8 mouse cellular contexts compared by ENCODE assay signal in genomic region chr2:25240723-25241437, GRCm38 (mm10). TPM values are rescaled to one million over a fixed set of nuclear protein-coding genes. Genes with fewer than 3 reads are reported as not detected.
A peak's percentile ranks its signal among the peaks of the same experiment; 100 is the strongest.
DNase-seq lines count a peak whose midpoint lies in the region; ATAC-seq and TF ChIP-seq lines count a peak whose summit lies in the region.

No protein-coding gene starts in this region.

- ATAC-seq in intestine, postnatal 0 days, result peak; percentile 61
- ATAC-seq in limb, embryonic 12.5 days (ENCODE audit: insufficient number of reproducible peaks, insufficient read depth, low FRiP score, low TSS enrichment, low read depth), result peak; percentile 79
- peak; percentile 72 for ATAC-seq in midbrain, embryonic 11.5 days (ENCODE audit: low FRiP score)

- peak overlapping the region; percentile 55 for H3K27ac ChIP-seq in intestine, postnatal 0 days (ENCODE audit: low read depth, low read length)
- no peak overlapping the region for H3K27ac ChIP-seq in limb, embryonic 12.5 days
- no peak overlapping the region for H3K27ac ChIP-seq in midbrain, embryonic 11.5 days (ENCODE audit: low read depth, low read length)

- WGBS in intestine, postnatal 0 days, result under 1% methylated on average over 29 of the region's 29 CpGs
- 2% methylated on average over 29 of the region's 29 CpGs for WGBS in limb, embryonic 12.5 days
- WGBS in midbrain, embryonic 11.5 days, result 1% methylated on average over 29 of the region's 29 CpGs

- peak overlapping the region; percentile 49 for H3K4me3 ChIP-seq in intestine, postnatal 0 days (ENCODE audit: low read depth, low read length)
- H3K4me3 ChIP-seq in limb, embryonic 12.5 days (replicated peaks), result peak overlapping the region; percentile 56
- peak overlapping the region; percentile 43 for H3K4me3 ChIP-seq in midbrain, embryonic 11.5 days (ENCODE audit: low read depth, low read length)

- no peaks in the 10 kb centered on the region for H3K9me3 ChIP-seq in intestine, postnatal 0 days (ENCODE audit: control insufficient read depth)
- no peaks in the 10 kb centered on the region for H3K9me3 ChIP-seq in limb, embryonic 12.5 days
- H3K9me3 ChIP-seq in midbrain, embryonic 11.5 days (ENCODE audit: control insufficient read depth, low read length), result no peaks in the 10 kb centered on the region

- peaks cover 9% of the 10 kb centered on the region for H3K4me1 ChIP-seq in intestine, postnatal 0 days (replicated peaks; ENCODE audit: control insufficient read depth, insufficient read depth, low read length)
- peaks cover 24% of the 10 kb centered on the region for H3K4me1 ChIP-seq in limb, embryonic 12.5 days (replicated peaks)
- H3K4me1 ChIP-seq in midbrain, embryonic 11.5 days (ENCODE audit: control insufficient read depth, insufficient read depth, low read length), result peaks cover 18% of the 10 kb centered on the region

- H3K4me2 ChIP-seq in intestine, postnatal 0 days (replicated peaks; ENCODE audit: low read depth), result peak overlapping the region; percentile 93
- H3K4me2 ChIP-seq in limb, embryonic 12.5 days, result peak overlapping the region; percentile 96
- peak overlapping the region; percentile 63 for H3K4me2 ChIP-seq in midbrain, embryonic 11.5 days

- no peak for TF ChIP-seq CTCF in intestine, postnatal 0 days (IDR thresholded peaks at IDR 0.05; ENCODE audit: low read depth)

- 0 out of 2 replicates have a peak, but pooled peaks cover 3% of the 10 kb centered on the region for H3K27me3 ChIP-seq in intestine, postnatal 0 days (replicated peaks; ENCODE audit: control insufficient read depth, insufficient read depth, low read length)
- peaks cover 64% of the 10 kb centered on the region for H3K27me3 ChIP-seq in limb, embryonic 12.5 days
- H3K27me3 ChIP-seq in midbrain, embryonic 11.5 days (ENCODE audit: control insufficient read depth, insufficient read depth, low read length), result peaks cover 6% of the 10 kb centered on the region

- DNase-seq in A20 (ENCODE audit: low read depth, low spot score), result peak; percentile 84
- DNase-seq in adrenal gland, adult 2 months, result peak; percentile 86
- DNase-seq in embryo, embryonic 11.5 days (ENCODE audit: low read depth, low spot score), result peak; percentile 59
- DNase-seq in heart, adult 11 months, result peak; percentile 98
- DNase-seq in midbrain, embryonic 11.5 days (ENCODE audit: low spot score, missing footprints), result peak; percentile 96
- DNase-seq in skeletal muscle tissue, adult 2 months (ENCODE audit: low read depth, low spot score), result peak; percentile 46

- no peaks in the 10 kb centered on the region; the same call in 1 of the 2 replicates for H3K36me3 ChIP-seq in intestine, postnatal 0 days (ENCODE audit: control insufficient read depth, insufficient read depth)
- H3K36me3 ChIP-seq in limb, embryonic 12.5 days, result peaks cover 8% of the 10 kb centered on the region; the same call in 1 of the 2 replicates
- no peaks in the 10 kb centered on the region for H3K36me3 ChIP-seq in midbrain, embryonic 11.5 days (ENCODE audit: control insufficient read depth, insufficient read depth, low read length)

- peak overlapping the region; percentile 13; the same call in 1 of the 2 replicates for H3K9ac ChIP-seq in intestine, postnatal 0 days (ENCODE audit: low read depth, low read length)
- H3K9ac ChIP-seq in limb, embryonic 12.5 days (replicated peaks), result peak overlapping the region; percentile 38; the same call in 1 of the 2 replicates
- H3K9ac ChIP-seq in midbrain, embryonic 11.5 days (ENCODE audit: low read length), result peak overlapping the region; percentile 17

RNA-seq across cellular contexts. Expression of gene Rnf208, which starts 1.2 kb away (rescaled TPM):
- total RNA-seq in adrenal gland, adult 2 months (2021), result 1 to 10 TPM; 6.7 to 8.5 TPM
- polyA plus RNA-seq in adrenal gland, adult 2 months (2012; rRNA removed), result 25.8 and 36.4 TPM in 2 replicates
- polyA plus RNA-seq in intestine, postnatal 0 days (2015; fragmentation: Nextera tagmentation; extraction: Ambion mirVana), result 51.9 and 59.4 TPM in 2 replicates
- polyA plus RNA-seq in limb, embryonic 12.5 days (2016; fragmentation: Nextera tagmentation; extraction: Ambion mirVana), result 6.5 and 7.2 TPM in 2 replicates
- polyA plus RNA-seq in midbrain, embryonic 11.5 days (2014; fragmentation: Nextera tagmentation; extraction: Ambion mirVana), result 24.4 and 26.9 TPM in 2 replicates

RNA-seq across cellular contexts. Expression of gene Cysrt1, which starts 1.4 kb away (rescaled TPM):
- not detected for total RNA-seq in adrenal gland, adult 2 months (2021)
- polyA plus RNA-seq in adrenal gland, adult 2 months (2012; rRNA removed), result 0.12 TPM in 1 of 2 replicates, not detected in the other
- 16.5 and 20.7 TPM in 2 replicates for polyA plus RNA-seq in intestine, postnatal 0 days (2015; fragmentation: Nextera tagmentation; extraction: Ambion mirVana)
- 0.26 TPM in 1 of 2 replicates, not detected in the other for polyA plus RNA-seq in limb, embryonic 12.5 days (2016; fragmentation: Nextera tagmentation; extraction: Ambion mirVana)
- polyA plus RNA-seq in midbrain, embryonic 11.5 days (2014; fragmentation: Nextera tagmentation; extraction: Ambion mirVana), result 0.32 TPM in 1 of 2 replicates, not detected in the other

RNA-seq across cellular contexts. Expression of gene Rnf224, which starts 4.3 kb away (rescaled TPM):
- not detected for total RNA-seq in adrenal gland, adult 2 months (2021)
- polyA plus RNA-seq in adrenal gland, adult 2 months (2012; rRNA removed), result not detected in 2 replicates
- 0.09 and 0.25 TPM in 2 replicates for polyA plus RNA-seq in intestine, postnatal 0 days (2015; fragmentation: Nextera tagmentation; extraction: Ambion mirVana)
- not detected in 2 replicates for polyA plus RNA-seq in limb, embryonic 12.5 days (2016; fragmentation: Nextera tagmentation; extraction: Ambion mirVana)
- not detected in 2 replicates for polyA plus RNA-seq in midbrain, embryonic 11.5 days (2014; fragmentation: Nextera tagmentation; extraction: Ambion mirVana)

RNA-seq across cellular contexts. Expression of gene AL732309.1, which starts 5.8 kb away (rescaled TPM):
- 1 to 10 TPM; 3.1 to 3.2 TPM for total RNA-seq in adrenal gland, adult 2 months (2021)
- polyA plus RNA-seq in adrenal gland, adult 2 months (2012; rRNA removed), result 21.7 and 22.6 TPM in 2 replicates
- 10.4 and 12.3 TPM in 2 replicates for polyA plus RNA-seq in intestine, postnatal 0 days (2015; fragmentation: Nextera tagmentation; extraction: Ambion mirVana)
- 5.5 and 5.7 TPM in 2 replicates for polyA plus RNA-seq in limb, embryonic 12.5 days (2016; fragmentation: Nextera tagmentation; extraction: Ambion mirVana)
- 3.3 and 4.1 TPM in 2 replicates for polyA plus RNA-seq in midbrain, embryonic 11.5 days (2014; fragmentation: Nextera tagmentation; extraction: Ambion mirVana)

RNA-seq across cellular contexts. Expression of gene Slc34a3, which starts 6.7 kb away (rescaled TPM):
- not detected for total RNA-seq in adrenal gland, adult 2 months (2021)
- not detected in 2 replicates for polyA plus RNA-seq in adrenal gland, adult 2 months (2012; rRNA removed)
- polyA plus RNA-seq in intestine, postnatal 0 days (2015; fragmentation: Nextera tagmentation; extraction: Ambion mirVana), result 34.0 and 37.6 TPM in 2 replicates
- polyA plus RNA-seq in limb, embryonic 12.5 days (2016; fragmentation: Nextera tagmentation; extraction: Ambion mirVana), result not detected in 2 replicates
- polyA plus RNA-seq in midbrain, embryonic 11.5 days (2014; fragmentation: Nextera tagmentation; extraction: Ambion mirVana), result not detected in 2 replicates

Comparison
In these comparisons a context has a peak if more than half of its experiments do, and no peak if none do; other contexts are left out.
1. DNase-seq: peak in every context shown above with its lines; median percentile 98 in heart, adult 11 months; 96 in midbrain, embryonic 11.5 days; 86 in adrenal gland, adult 2 months; 84 in A20; 59 in embryo, embryonic 11.5 days; 46 in skeletal muscle tissue, adult 2 months.
2. RNA of gene Cysrt1, which starts 1.4 kb away (polyA plus RNA-seq): 16.5 to 20.7 TPM in intestine, postnatal 0 days; 0.12 TPM in adrenal gland, adult 2 months, 0.26 TPM in limb, embryonic 12.5 days and 0.32 TPM in midbrain, embryonic 11.5 days; every median in the first group is over 10 times any median in the second.
3. Peak in every context shown above with its lines, with median percentiles within 50 percentile points of each other: ATAC-seq, H3K4me2 ChIP-seq, H3K4me3 ChIP-seq and H3K9ac ChIP-seq.